Mouse (Mus musculus) limb, embryonic 11.5 days (tissue): Measurements from ENCODE around the gene Selenop. TPM values are rescaled to one million over a fixed set of nuclear protein-coding genes. Genes with fewer than 3 reads are reported as not detected.
"Not testable (repeated sequence)": the region's sequence is repeated elsewhere in the genome, so short reads cannot be mapped to it uniquely, and the experiment has no call there.

ENCODE experiments used
- ATAC-seq: fragments of 200-750 bp; cut with Nextera tagmentation; 2 replicates; pipeline ENCODE4 v1.8.0; 2017; ENCODE audit warnings: low read depth; ENCODE audit not compliant: insufficient number of reproducible peaks, low FRiP score, low TSS enrichment
- DNase-seq: peaks from one replicate; pipeline ENCODE4 v3.0.0-alpha.2; 2015; ENCODE audit warnings: low spot score
- H3K27ac ChIP-seq: fragments of 300-500 bp; sonication (generic); replicated peaks from 2 replicates; pipeline ENCODE4 v1.5.1; 2014; ENCODE audit warnings: low read depth, mild to moderate bottlenecking, low read length
- H3K27me3 ChIP-seq: fragments of 300-500 bp; sonication (generic); 2 replicates; pipeline ENCODE4 v1.6.1; 2014; ENCODE audit warnings: mild to moderate bottlenecking, low read length, mixed read lengths; ENCODE audit not compliant: control insufficient read depth, insufficient read depth
- H3K36me3 ChIP-seq: fragments of 300-500 bp; sonication (generic); 2 replicates; pipeline ENCODE4 v1.6.1; 2014; ENCODE audit warnings: mild to moderate bottlenecking, low read length, moderate library complexity, mixed read lengths; ENCODE audit not compliant: control insufficient read depth, insufficient read depth
- H3K4me1 ChIP-seq: fragments of 300-500 bp; sonication (generic); 2 replicates; pipeline ENCODE4 v1.6.1; 2014; ENCODE audit warnings: low read length, mixed read lengths; ENCODE audit not compliant: control insufficient read depth, insufficient read depth
- H3K4me2 ChIP-seq: fragments of 300-500 bp; sonication (generic); 2 replicates; pipeline ENCODE4 v1.6.1; 2014; ENCODE audit warnings: low read depth, mild to moderate bottlenecking, moderate library complexity; ENCODE audit not compliant: severe bottlenecking
- H3K4me3 ChIP-seq: fragments of 300-500 bp; sonication (generic); 2 replicates; pipeline ENCODE4 v1.5.1; 2014; ENCODE audit warnings: low read depth, low read length
- H3K9ac ChIP-seq: fragments of 300-500 bp; sonication (generic); 2 replicates; pipeline ENCODE4 v1.6.1; 2014; ENCODE audit warnings: mild to moderate bottlenecking, low read length
- H3K9me3 ChIP-seq: fragments of 300-500 bp; sonication (generic); 2 replicates; pipeline ENCODE4 v1.6.1; 2016; ENCODE audit warnings: low read length; ENCODE audit not compliant: control insufficient read depth
- WGBS: fragments of 180-500 bp; shearing (Covaris S2); extraction: QIAGEN DNeasy Blood & Tissue Kit; methylation state at CpG from one replicate; pipeline ENCODE4 v1.1.7; 2014; 5-methylcytosine and 5-hydroxymethylcytosine counted together
- polyA plus RNA-seq: library from polyadenylated mRNA; unstranded; fragments of >200 nt; fragmentation: Nextera tagmentation; extraction: Ambion mirVana; gene quantifications from 2 replicates; pipeline ENCODE4 v1.2.1, GENCODE M21; 2014

Selenop gene
- polyA plus RNA-seq: 49.2 and 51.1 TPM in 2 replicates

DNA sequence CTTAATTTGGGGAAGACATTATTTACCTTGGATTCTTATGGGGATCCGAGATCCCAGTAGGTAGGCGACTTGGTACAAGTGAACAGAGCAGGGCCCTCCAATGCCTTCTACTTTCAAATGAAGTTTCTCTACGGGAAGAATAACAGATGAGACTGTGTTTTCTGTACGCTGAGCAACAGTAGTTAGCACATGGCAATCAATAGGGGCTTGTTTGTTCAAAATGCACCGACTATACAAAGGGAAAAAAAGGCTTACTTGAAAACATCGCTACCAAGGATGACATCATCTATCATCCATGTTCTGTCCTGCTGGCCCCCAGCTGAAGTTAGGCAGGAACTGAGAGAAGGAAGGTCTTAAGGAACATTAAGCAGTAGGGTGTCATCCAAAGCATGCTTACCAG, at the start of gene Selenop:
TSS of gene Selenop (plus strand) at position 301 of the 400 bp plus-strand sequence.
- H3K9me3 ChIP-seq: no peaks in the 10 kb centered on the region
- no peak for ATAC-seq
- no peak within 1 kb of the TSS for H3K9ac ChIP-seq
- no peak within 1 kb of the TSS for H3K4me2 ChIP-seq
- DNase-seq: no peak
- H3K27ac ChIP-seq: peak within 1 kb of the TSS; percentile 59; the same call in 1 of the 2 replicates
- no peaks in the 10 kb centered on the region for H3K27me3 ChIP-seq
- H3K36me3 ChIP-seq: no peaks in the 10 kb centered on the region
- peaks cover 5% of the 10 kb centered on the region; the same call in 1 of the 2 replicates for H3K4me1 ChIP-seq
- H3K4me3 ChIP-seq: no peak within 1 kb of the TSS
- WGBS: 91% methylated on average over 6 of the region's 6 CpGs

- H3K27ac ChIP-seq, H3K4me1 ChIP-seq, H3K27me3 ChIP-seq, H3K9me3 ChIP-seq, H3K4me3 ChIP-seq, H3K9ac ChIP-seq, DNase-seq, ATAC-seq, H3K4me2 ChIP-seq, H3K36me3 ChIP-seq: not testable (repeated sequence)
- 94% methylated on average over 4 of the region's 4 CpGs for WGBS
Measured at GRCm38 (mm10) chr15:3218668-3219067, 49.7 kb upstream of the Selenop start.

DNA sequence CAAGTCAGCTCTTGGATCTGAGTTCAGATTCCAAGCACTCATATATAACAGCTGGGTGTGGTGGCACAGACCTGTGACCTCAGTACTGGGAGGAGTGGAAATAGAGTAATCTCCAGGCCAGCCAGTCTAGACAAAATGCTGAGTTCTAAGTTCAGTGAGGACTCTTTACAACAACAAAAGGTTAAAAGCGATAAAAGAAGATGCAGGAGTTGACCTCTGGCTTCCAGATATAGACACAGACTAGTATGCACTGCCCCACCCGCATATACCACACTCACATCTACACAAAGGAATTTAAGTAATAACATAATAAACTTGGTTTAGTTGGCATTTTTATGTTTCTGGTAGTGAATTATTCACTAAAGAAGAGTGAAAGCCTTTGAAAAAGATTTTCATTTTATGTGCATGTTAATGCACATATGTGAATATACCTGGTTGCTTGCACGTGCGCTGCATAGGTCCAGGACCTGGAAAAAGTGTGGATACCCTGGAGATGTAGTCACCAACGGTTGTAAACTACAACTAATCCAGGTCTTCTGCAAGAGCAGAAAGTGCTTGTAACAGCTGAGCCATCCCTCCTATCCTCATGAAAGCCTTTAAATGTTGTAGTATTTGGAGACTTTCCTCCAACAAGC, 45.4 kb upstream of the Selenop start:
- DNase-seq (no peak), ATAC-seq (no peak)
- H3K36me3 ChIP-seq: no peaks in the 10 kb centered on the region
- no peak overlapping the region for H3K9ac ChIP-seq
- WGBS: 89% methylated on average over 5 of the region's 5 CpGs
- no peaks in the 10 kb centered on the region for H3K9me3 ChIP-seq
- no peaks in the 10 kb centered on the region for H3K27me3 ChIP-seq
- H3K4me3 ChIP-seq: no peak overlapping the region
- H3K4me2 ChIP-seq: no peak overlapping the region
- no peak overlapping the region for H3K27ac ChIP-seq
- H3K4me1 ChIP-seq: no peaks in the 10 kb centered on the region

- Histone ChIP-seq H3K27me3 (no peaks in the 10 kb centered on the region), H3K36me3 (no peaks in the 10 kb centered on the region), H3K4me1 (no peaks in the 10 kb centered on the region), H3K4me3 (no peak overlapping the region), H3K9me3 (no peaks in the 10 kb centered on the region), H3K4me2 (no peak overlapping the region), H3K9ac (no peak overlapping the region), H3K27ac (no peak overlapping the region)
- ATAC-seq (no peak), DNase-seq (no peak)
- WGBS: 90% methylated on average over 3 of the region's 3 CpGs
Measured at GRCm38 (mm10) chr15:3226573-3226972, 41.8 kb upstream of the Selenop start.

DNA sequence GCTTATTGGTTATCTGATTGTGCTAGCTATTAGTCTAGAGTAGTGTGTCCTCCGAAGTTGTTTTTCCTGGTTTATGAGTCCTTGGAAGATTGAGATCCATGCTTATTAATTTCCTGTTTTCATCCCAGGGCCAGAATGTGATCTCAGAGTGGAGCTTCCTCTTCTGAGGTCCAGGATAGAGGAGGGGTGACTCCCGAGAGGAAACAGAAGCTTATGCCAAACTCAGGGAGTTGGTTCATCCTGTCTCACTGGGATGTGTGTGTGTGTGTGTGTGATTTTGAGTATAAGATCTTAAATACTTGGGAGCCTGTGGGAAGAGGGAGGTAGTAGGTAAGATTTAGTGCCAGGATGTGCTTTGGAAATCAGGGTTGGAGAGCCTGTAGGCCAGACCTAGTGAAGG, 40.2 kb upstream of the Selenop start:
- Histone ChIP-seq H3K9ac (no peak overlapping the region), H3K4me1 (no peaks in the 10 kb centered on the region), H3K9me3 (no peaks in the 10 kb centered on the region), H3K27me3 (no peaks in the 10 kb centered on the region), H3K27ac (no peak overlapping the region), H3K4me3 (no peak overlapping the region), H3K4me2 (no peak overlapping the region), H3K36me3 (no peaks in the 10 kb centered on the region)
- ATAC-seq: no peak
- no peak for DNase-seq
- WGBS: 55% methylated on average over 2 of the region's 2 CpGs

DNA sequence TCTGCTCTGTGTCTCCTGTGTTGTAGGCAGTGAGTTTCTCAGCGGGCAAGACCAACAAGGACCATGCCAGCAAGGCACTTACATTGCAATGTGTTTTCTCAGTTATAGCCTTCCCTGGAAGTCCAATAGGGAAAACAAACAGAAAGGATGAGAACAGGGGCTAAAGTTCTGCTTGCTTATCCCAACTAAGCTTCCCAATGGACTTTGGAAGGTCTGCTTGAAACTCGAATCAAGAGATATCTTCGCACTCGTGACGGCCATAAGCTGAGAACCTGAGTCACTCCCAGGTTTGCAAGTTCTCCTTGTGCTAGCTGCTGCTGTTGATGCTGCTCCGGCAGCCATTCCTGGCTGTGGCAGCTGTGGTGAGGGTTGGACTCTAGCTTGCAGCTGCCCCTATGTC, 39.4 kb upstream of the Selenop start:
- WGBS: 90% methylated on average over 6 of the region's 6 CpGs
- Histone ChIP-seq H3K4me3 (no peak overlapping the region), H3K9me3 (no peaks in the 10 kb centered on the region), H3K27me3 (no peaks in the 10 kb centered on the region), H3K36me3 (no peaks in the 10 kb centered on the region), H3K4me2 (no peak overlapping the region), H3K4me1 (no peaks in the 10 kb centered on the region), H3K9ac (no peak overlapping the region), H3K27ac (no peak overlapping the region)
- DNase-seq (no peak), ATAC-seq (no peak)

GRCm38 (mm10) chr15:3231004-3231403, 37.3 kb upstream of the Selenop start:
- Histone ChIP-seq H3K27ac (no peak overlapping the region), H3K9ac (no peak overlapping the region), H3K4me2 (no peak overlapping the region), H3K4me1 (no peaks in the 10 kb centered on the region), H3K4me3 (no peak overlapping the region), H3K36me3 (no peaks in the 10 kb centered on the region), H3K27me3 (no peaks in the 10 kb centered on the region), H3K9me3 (no peaks in the 10 kb centered on the region)
- WGBS: 85% methylated on average over 4 of the region's 4 CpGs
- DNase-seq (no peak), ATAC-seq (no peak)

GRCm38 (mm10) chr15:3232168-3232835, 36.0 kb upstream of the Selenop start:
- ATAC-seq: no peak
- DNase-seq: peak; percentile 24
- H3K9me3 ChIP-seq: no peaks in the 10 kb centered on the region
- no peaks in the 10 kb centered on the region for H3K4me1 ChIP-seq
- no peak overlapping the region for H3K4me3 ChIP-seq
- no peak overlapping the region for H3K27ac ChIP-seq
- no peaks in the 10 kb centered on the region for H3K36me3 ChIP-seq
- no peak overlapping the region for H3K4me2 ChIP-seq
- H3K9ac ChIP-seq: no peak overlapping the region
- 33% methylated on average over 9 of the region's 9 CpGs for WGBS
- H3K27me3 ChIP-seq: no peaks in the 10 kb centered on the region
